Mouse (Mus musculus) liver, adult 2 months (tissue): ENCODE results near the gene Dnajc8. TPM values are rescaled to one million over a fixed set of nuclear protein-coding genes. Genes with fewer than 3 reads are reported as not detected.

Experiments
- DNase-seq: peaks from one replicate; pipeline ENCODE4 v3.0.0-alpha.2; 2011; ENCODE audit warnings: low read depth, low spot score; ENCODE audit errors: extremely low read depth
- H3K27ac ChIP-seq: fragments of 200-500 bp; replicated peaks from 2 replicates; pipeline ENCODE4 v1.5.1; 2012; ENCODE audit warnings: low read depth, mild to moderate bottlenecking, control low read depth, inconsistent platforms, low read length; ENCODE audit not compliant: insufficient read depth
- H3K27me3 ChIP-seq: fragments of 200-500 bp; 2 replicates; pipeline ENCODE4 v1.6.1; 2012; ENCODE audit warnings: mild to moderate bottlenecking, moderate library complexity, low read length, inconsistent platforms; ENCODE audit not compliant: control insufficient read depth, insufficient read depth
- H3K36me3 ChIP-seq: fragments of 200-500 bp; 2 replicates; pipeline ENCODE4 v1.6.1; 2012; ENCODE audit warnings: low read length, inconsistent platforms; ENCODE audit not compliant: control insufficient read depth, insufficient read depth
- H3K4me1 ChIP-seq: fragments of 200-500 bp; 2 replicates; pipeline ENCODE4 v1.6.1; 2011; ENCODE audit warnings: low read length; ENCODE audit not compliant: control insufficient read depth, insufficient read depth
- H3K4me3 ChIP-seq: fragments of 200-500 bp; 2 replicates; pipeline ENCODE4 v1.5.1; 2011; ENCODE audit warnings: low read depth, mild to moderate bottlenecking, control low read depth, low read length, moderate library complexity; ENCODE audit not compliant: insufficient read depth
- H3K79me2 ChIP-seq: fragments of 200-500 bp; 2 replicates; pipeline ENCODE4 v1.6.1; 2012; ENCODE audit warnings: inconsistent platforms, mild to moderate bottlenecking, low read length, moderate library complexity; ENCODE audit not compliant: control insufficient read depth, insufficient read depth
- H3K9ac ChIP-seq: fragments of 200-500 bp; 2 replicates; pipeline ENCODE4 v1.6.1; 2012; ENCODE audit warnings: low read depth, mild to moderate bottlenecking, control low read depth, inconsistent platforms, low read length
- CTCF ChIP-seq: fragments of 200-500 bp; IDR thresholded peaks from 2 replicates; pipeline ENCODE4 v1.5.1; 2011; ENCODE audit warnings: low read depth, low read length, control low read depth
- POLR2A ChIP-seq: fragments of 200-500 bp; IDR thresholded peaks from 2 replicates; pipeline ENCODE4 v1.6.1; 2011; ENCODE audit warnings: low read length, control low read depth; ENCODE audit not compliant: insufficient read depth; ENCODE audit errors: extremely low read depth
- WGBS: fragments of 180-500 bp; shearing (Covaris S2); methylation state at CpG from one replicate; pipeline ENCODE4 v1.1.7; 2018; 5-methylcytosine and 5-hydroxymethylcytosine counted together
- polyA plus RNA-seq: library from polyadenylated mRNA; depleted of rRNA; stranded (reverse); fragments of >200 nt; gene quantifications from 2 replicates; pipeline ENCODE4 v1.2.3, GENCODE M21; 2012
- total RNA-seq: library from RNA; depleted of rRNA; stranded (reverse); fragments of >200 nt; gene quantifications from 2 replicates; pipeline ENCODE4 v1.2.3, GENCODE M21; 2014

Dnajc8 gene
- total and polyA plus RNA-seq, 2 experiments = 10.4 to 26.1 TPM

DNA sequence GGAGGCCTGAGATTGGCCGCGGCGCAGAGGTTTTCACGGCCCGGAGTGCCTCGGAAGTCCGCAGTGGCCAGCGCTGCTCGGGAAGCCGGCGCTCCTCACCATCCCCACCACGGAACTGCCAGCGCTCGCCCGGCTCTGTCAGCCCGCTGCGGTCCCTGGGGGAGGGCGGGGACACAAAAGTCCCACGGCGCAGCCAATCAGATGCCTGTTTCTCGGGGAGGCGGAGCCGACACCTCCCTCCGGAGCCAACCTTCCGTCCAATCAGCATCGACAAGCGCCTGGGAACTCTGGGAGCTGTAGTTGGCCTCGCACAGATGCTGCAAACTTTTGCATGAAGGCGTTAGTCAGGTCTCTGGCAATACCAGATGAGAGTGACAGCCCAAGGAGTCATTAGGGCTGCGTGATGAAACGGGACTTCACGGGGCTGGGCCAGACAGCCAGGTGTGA, 25.0 kb upstream of the Dnajc8 start, which contains the start of gene Sesn2:
Gene Sesn2, minus strand, starts transcription at position 150 of the 447 bp plus-strand sequence.
- TF ChIP-seq CTCF = no peak
- peak; percentile 99 for TF ChIP-seq POLR2A
- no peaks in the 10 kb centered on the region for H3K36me3 ChIP-seq
- peaks cover 6% of the 10 kb centered on the region for H3K4me1 ChIP-seq
- WGBS = under 1% methylated on average over 32 of the region's 32 CpGs
- H3K27me3 ChIP-seq = no peaks in the 10 kb centered on the region
- peak within 1 kb of the TSS; percentile 53 for H3K27ac ChIP-seq
- H3K4me3 ChIP-seq = peak within 1 kb of the TSS; percentile 82
- DNase-seq = peak; percentile 94
- H3K9ac ChIP-seq = peak within 1 kb of the TSS; percentile 86
- peaks cover 23% of the 10 kb centered on the region; the same call in 1 of the 2 replicates for H3K79me2 ChIP-seq

DNA sequence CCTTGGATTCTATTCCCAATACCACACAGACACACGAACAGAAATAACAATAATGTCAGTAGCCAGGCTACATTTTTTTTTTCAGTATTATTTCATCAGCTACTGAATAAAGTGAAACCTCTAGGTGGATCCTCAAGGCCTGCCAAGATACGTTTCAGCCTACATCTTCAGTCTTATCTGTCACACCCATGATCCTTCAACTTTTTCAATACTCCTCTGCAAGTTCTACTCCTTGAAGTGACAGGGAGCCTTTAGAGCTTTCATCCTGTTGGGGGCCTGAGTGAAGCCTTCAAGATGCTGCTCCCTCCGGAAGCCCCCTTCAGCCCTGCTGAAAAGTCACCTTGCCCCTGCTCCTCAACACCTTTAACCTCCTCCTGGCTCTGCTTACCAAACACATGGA, 23.3 kb upstream of the Dnajc8 start:
- H3K27ac ChIP-seq = no peak overlapping the region
- no peak for DNase-seq
- peaks cover 22% of the 10 kb centered on the region; the same call in 1 of the 2 replicates for H3K79me2 ChIP-seq
- H3K27me3 ChIP-seq = no peaks in the 10 kb centered on the region
- H3K4me1 ChIP-seq = peaks cover 6% of the 10 kb centered on the region
- TF ChIP-seq POLR2A = no peak
- TF ChIP-seq CTCF = no peak
- H3K9ac ChIP-seq = no peak overlapping the region
- WGBS = 89% methylated on average over 3 of the region's 3 CpGs
- H3K36me3 ChIP-seq = no peaks in the 10 kb centered on the region
- no peak overlapping the region for H3K4me3 ChIP-seq

- H3K36me3 ChIP-seq = no peaks in the 10 kb centered on the region
- peaks cover 12% of the 10 kb centered on the region; the same call in 1 of the 2 replicates for H3K79me2 ChIP-seq
- H3K27me3 ChIP-seq = no peaks in the 10 kb centered on the region
- H3K27ac ChIP-seq = no peak overlapping the region
- H3K4me3 ChIP-seq = no peak overlapping the region
- 50% methylated on average over 14 of the region's 14 CpGs for WGBS
- peak; percentile 79 for DNase-seq
- H3K9ac ChIP-seq = no peak overlapping the region
- peaks cover 9% of the 10 kb centered on the region for H3K4me1 ChIP-seq
- TF ChIP-seq CTCF (no peak), POLR2A (no peak)
Measured at GRCm38 (mm10) chr4:132513395-132514273, 21.7 kb upstream of the Dnajc8 start.

- Histone ChIP-seq H3K79me2 (peaks cover 4% of the 10 kb centered on the region; the same call in 1 of the 2 replicates), H3K4me1 (peaks cover 6% of the 10 kb centered on the region), H3K27ac (peak overlapping the region; percentile 94), H3K9ac (peak overlapping the region; percentile 77), H3K4me3 (peak overlapping the region; percentile 12; the same call in 1 of the 2 replicates), H3K27me3 (no peaks in the 10 kb centered on the region), H3K36me3 (no peaks in the 10 kb centered on the region)
- TF ChIP-seq POLR2A = no peak
- peak; percentile 87 for TF ChIP-seq CTCF
- DNase-seq = peak; percentile 67
- 1% methylated on average over 21 of the region's 21 CpGs for WGBS
Measured at GRCm38 (mm10) chr4:132514555-132515135, 20.7 kb upstream of the Dnajc8 start.

DNA sequence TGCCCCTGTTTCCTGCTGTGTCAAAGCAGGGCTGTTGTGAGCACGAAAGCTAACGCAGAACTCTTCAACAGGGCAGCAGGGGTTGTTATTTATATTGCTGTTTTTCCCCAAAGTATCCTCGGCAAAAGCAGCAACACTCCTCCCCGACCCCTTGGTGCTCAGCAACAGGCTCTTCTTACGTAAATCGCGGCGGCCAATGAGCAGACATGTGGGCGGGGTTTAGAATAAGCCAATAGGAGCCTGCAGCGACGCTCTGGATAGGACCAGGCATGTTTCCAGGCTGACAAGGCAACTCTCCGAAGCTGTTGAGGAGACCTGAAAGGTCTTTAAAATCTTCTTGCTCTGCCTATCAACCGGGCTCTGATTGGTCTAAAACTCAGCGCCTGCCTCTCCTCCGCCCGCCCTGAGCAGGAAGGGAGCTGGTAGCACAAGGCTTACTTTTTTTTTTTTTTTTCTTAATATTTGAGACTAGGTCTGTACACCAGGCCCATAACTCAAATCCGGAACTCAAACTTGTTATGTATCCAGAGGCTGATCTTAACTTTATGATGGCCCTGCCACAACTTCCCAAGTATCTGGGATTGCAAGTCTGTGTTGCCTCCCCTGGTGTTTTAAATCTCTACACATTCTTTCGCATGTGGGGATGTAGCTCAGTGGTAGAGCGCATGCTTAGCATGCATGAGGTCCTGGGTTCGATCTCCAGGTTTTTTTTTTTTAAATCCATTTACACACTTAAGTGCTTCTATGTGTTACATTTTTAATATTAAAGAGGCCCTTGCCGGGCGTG, 19.8 kb upstream of the Dnajc8 start:
- Histone ChIP-seq H3K36me3 (no peaks in the 10 kb centered on the region), H3K27ac (peak overlapping the region; percentile 94), H3K27me3 (no peaks in the 10 kb centered on the region), H3K4me1 (peaks cover 6% of the 10 kb centered on the region), H3K4me3 (peak overlapping the region; percentile 56), H3K9ac (peak overlapping the region; percentile 77), H3K79me2 (no peaks in the 10 kb centered on the region)
- peak; percentile 99 for DNase-seq
- TF ChIP-seq CTCF (no peak), POLR2A (peak; percentile 67; the same call in 1 of the 2 replicates)
- WGBS = 22% methylated on average over 22 of the region's 22 CpGs
